Mouse (Mus musculus) heart, postnatal 0 days (tissue): Measurements from ENCODE around the gene Vac14. TPM values are rescaled to one million over a fixed set of nuclear protein-coding genes. Genes with fewer than 3 reads are reported as not detected.

Source experiments
- ATAC-seq: fragments of 200-750 bp; cut with Nextera tagmentation; 2 replicates; pipeline ENCODE4 v1.8.0; 2017; ENCODE audit warnings: low read depth, moderate number of reproducible peaks, moderate library complexity; ENCODE audit not compliant: insufficient read depth
- DNase-seq: peaks from one replicate; pipeline ENCODE4 v3.0.0-alpha.2; 2016; ENCODE audit warnings: low spot score
- H3K27ac ChIP-seq: fragments of 300-500 bp; sonication (generic); 2 replicates; pipeline ENCODE4 v1.5.1; 2014; ENCODE audit warnings: low read depth, mild to moderate bottlenecking
- H3K27me3 ChIP-seq: fragments of 300-500 bp; sonication (generic); 2 replicates; pipeline ENCODE4 v1.6.1; 2014; ENCODE audit warnings: low read length, mixed read lengths; ENCODE audit not compliant: control insufficient read depth, insufficient read depth
- H3K36me3 ChIP-seq: fragments of 300-500 bp; sonication (generic); replicated peaks from 2 replicates; pipeline ENCODE4 v1.6.1; 2014; ENCODE audit warnings: low read length, mixed read lengths; ENCODE audit not compliant: control insufficient read depth, insufficient read depth
- H3K4me1 ChIP-seq: fragments of 300-500 bp; sonication (generic); 2 replicates; pipeline ENCODE4 v1.6.1; 2014; ENCODE audit warnings: antibody characterized with exemption; ENCODE audit not compliant: control insufficient read depth, insufficient read depth
- H3K4me2 ChIP-seq: fragments of 300-500 bp; sonication (generic); 2 replicates; pipeline ENCODE4 v1.6.1; 2014; ENCODE audit warnings: low read depth, mild to moderate bottlenecking, low read length, moderate library complexity
- H3K4me3 ChIP-seq: fragments of 300-500 bp; sonication (generic); 2 replicates; pipeline ENCODE4 v1.5.1; 2014; ENCODE audit warnings: low read depth, low read length
- H3K9ac ChIP-seq: fragments of 300-500 bp; sonication (generic); replicated peaks from 2 replicates; pipeline ENCODE4 v1.6.1; 2014; ENCODE audit warnings: low read depth, low read length, mixed read lengths
- H3K9me3 ChIP-seq: fragments of 300-500 bp; sonication (generic); replicated peaks from 2 replicates; pipeline ENCODE4 v1.6.1; 2016; ENCODE audit warnings: low read length; ENCODE audit not compliant: control insufficient read depth
- CTCF ChIP-seq: IDR thresholded peaks from 2 replicates; pipeline ENCODE4 v1.5.1; 2016; ENCODE audit warnings: antibody characterized with exemption, control low read depth, low read depth
- EP300 ChIP-seq: IDR thresholded peaks from 2 replicates; pipeline ENCODE4 v1.6.1; 2016; ENCODE audit warnings: antibody characterized with exemption, low read depth
- WGBS: fragments of 180-500 bp; shearing (Covaris S2); extraction: QIAGEN DNeasy Blood & Tissue Kit; methylation state at CpG from one replicate; pipeline ENCODE4 v1.1.7; 2014; 5-methylcytosine and 5-hydroxymethylcytosine counted together
- polyA plus RNA-seq: library from polyadenylated mRNA; unstranded; fragments of >200 nt; fragmentation: Nextera tagmentation; extraction: Ambion mirVana; gene quantifications from 2 replicates; pipeline ENCODE4 v1.2.1, GENCODE M21; 2015
- total RNA-seq: library from RNA; depleted of rRNA; stranded (reverse); fragments of >200 nt; gene quantifications from 2 replicates; pipeline ENCODE4 v1.2.3, GENCODE M21; 2014; ENCODE audit warnings: low replicate concordance

Gene Vac14
- total and polyA plus RNA-seq, 2 experiments from 2014 or later = 10.3 to 13.6 TPM

DNA sequence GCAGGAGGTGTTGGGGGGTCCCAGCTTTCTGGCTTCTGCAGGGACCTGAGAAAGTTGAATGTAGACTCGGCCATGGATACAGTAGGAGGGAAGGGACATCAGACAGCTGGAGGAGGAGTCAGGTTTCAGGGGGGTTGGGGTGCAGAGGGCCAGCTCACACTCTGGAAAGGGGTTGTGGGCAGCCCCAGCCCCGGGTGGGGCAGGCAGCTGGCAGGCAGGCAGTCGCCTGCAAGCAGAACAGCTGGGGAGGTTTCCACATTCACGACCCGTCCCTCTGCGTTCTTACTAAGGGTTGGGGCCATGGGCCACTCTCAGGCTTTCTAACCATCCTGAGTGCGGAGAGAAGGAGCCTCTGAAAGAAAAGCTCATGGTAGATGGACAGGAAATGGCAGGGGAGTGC is 98.7 kb downstream of the Vac14 start:
- Histone ChIP-seq H3K4me3 (no peak overlapping the region), H3K9ac (no peak overlapping the region), H3K27ac (no peak overlapping the region), H3K4me1 (peaks cover 61% of the 10 kb centered on the region), H3K9me3 (no peaks in the 10 kb centered on the region), H3K27me3 (no peaks in the 10 kb centered on the region), H3K36me3 (no peaks in the 10 kb centered on the region), H3K4me2 (no peak overlapping the region)
- 79% methylated on average over 7 of the region's 7 CpGs for WGBS
- TF ChIP-seq EP300 = no peak
- no peak for ATAC-seq
- no peak for DNase-seq

DNA sequence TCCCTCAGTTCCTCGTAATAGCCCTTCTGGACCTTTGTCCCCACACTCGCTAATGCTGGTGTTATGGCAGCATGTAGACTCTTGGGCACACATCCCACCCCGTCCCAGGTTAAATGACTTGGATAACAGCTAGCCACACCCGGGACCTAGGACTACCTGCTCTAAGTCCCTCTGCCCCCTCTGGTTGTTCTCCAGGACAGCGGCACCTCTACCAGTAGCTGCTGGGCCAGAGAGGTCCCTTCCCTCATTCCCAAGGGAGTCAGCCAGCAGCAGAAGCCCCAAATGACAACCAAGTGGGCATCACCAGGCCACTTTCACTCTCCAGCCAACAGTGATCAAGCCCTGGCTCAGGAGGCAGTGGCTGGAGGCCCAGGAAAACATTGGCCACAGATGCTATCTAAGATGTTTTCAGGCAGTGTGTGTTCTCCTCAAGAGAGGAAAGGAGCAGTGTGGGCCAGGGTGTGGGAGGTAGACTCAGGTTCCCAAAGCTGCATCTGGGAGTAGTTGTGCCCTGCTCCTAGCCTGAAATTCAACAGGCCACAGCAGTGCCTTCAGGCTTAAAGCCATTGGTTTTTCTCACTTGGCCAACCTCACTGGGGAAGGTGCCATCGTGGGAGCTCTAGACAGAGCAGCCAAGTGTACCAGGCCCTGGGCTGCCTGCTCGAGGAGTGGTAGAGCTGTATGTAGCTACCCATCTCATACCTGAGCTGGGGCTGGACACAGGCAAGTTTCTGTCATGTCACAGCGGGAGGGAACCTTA is 100.0 kb downstream of the Vac14 start:
- peaks cover 48% of the 10 kb centered on the region for H3K4me1 ChIP-seq
- H3K4me2 ChIP-seq = no peak overlapping the region
- WGBS = 92% methylated on average over 8 of the region's 8 CpGs
- no peak for TF ChIP-seq EP300
- no peak for TF ChIP-seq CTCF
- no peak for ATAC-seq
- H3K9me3 ChIP-seq = no peaks in the 10 kb centered on the region
- no peak overlapping the region for H3K4me3 ChIP-seq
- no peak for DNase-seq
- H3K36me3 ChIP-seq = no peaks in the 10 kb centered on the region
- peak overlapping the region; percentile 43 for H3K27ac ChIP-seq
- H3K27me3 ChIP-seq = no peaks in the 10 kb centered on the region
- no peak overlapping the region for H3K9ac ChIP-seq

DNA sequence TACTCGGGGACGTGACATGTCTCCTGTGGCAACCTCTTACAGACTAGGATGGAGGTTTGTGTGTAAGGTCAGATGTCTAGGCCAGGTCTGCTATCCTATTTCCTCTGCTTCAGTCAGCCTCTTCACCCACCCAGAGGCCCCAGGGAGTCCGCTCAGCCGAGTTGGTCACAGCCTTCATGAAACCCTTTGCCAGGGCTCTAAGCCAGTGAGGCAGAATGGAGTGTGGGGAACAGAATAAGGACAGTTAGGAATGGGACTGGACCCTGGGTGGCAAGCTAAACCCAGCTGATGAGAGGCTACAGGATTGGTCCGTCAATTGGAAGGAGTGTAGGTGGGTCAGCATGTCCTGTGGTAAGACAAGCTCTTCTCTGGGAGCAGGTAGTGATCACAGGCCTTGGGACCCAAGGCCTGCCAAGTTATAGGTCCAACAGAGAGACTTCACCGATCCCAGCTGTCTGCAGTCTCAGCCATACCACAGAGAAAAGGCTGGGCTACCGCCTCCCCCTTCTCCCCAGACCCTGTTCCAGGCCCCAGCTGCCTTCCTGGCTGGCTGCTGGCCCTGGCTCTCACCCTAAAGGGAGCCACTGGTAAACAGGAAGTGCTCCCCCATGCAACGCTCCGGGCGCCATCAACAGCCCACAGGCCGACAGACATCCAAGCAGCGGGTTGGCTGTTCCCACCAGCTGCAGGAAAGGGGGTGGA is 100.7 kb downstream of the Vac14 start:
- TF ChIP-seq CTCF (no peak), EP300 (peak; percentile 63; the same call in 1 of the 2 replicates)

DNA sequence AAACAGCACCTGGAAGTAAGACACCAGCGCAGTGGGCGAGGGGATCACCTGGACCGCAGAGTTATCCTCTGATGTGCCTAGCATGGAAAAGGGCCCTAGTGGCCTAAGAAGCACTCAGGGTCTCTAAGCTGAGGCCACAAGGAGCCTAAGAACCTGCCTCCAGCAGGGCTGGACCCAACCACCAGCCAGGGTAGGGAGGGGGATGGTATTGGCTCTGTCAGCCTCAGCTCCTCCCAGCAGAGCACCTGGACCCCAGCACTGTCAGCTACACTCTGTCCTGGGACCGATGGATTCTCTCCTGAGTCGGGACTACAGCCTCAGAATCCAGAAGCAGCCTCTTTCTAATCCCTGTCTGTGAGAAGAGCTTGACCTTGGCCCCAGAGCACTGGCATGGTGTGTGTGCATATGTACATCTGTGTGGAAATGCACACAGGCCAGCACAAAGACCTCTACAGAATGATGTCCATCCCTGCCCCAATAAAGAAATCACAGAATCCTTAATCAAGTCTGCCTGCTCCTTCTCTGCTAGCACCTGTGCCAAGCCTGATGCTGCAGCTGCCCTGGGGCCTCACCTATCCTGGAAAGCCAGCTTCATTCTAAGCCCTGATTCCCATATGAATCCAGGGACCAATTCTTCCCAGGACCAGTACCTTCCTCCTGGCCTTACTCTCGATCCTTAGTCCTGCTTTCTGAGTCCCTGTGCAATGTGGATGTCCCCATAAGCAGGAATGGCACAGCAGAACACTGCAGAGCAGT is 101.7 kb downstream of the Vac14 start:
- no peaks in the 10 kb centered on the region for H3K36me3 ChIP-seq
- no peaks in the 10 kb centered on the region for H3K27me3 ChIP-seq
- TF ChIP-seq CTCF (no peak), EP300 (no peak)
- no peaks in the 10 kb centered on the region for H3K9me3 ChIP-seq
- WGBS = 74% methylated on average over 6 of the region's 6 CpGs
- H3K9ac ChIP-seq = no peak overlapping the region
- no peak overlapping the region for H3K4me3 ChIP-seq
- peak overlapping the region; percentile 89 for H3K27ac ChIP-seq
- H3K4me2 ChIP-seq = no peak overlapping the region
- ATAC-seq = no peak
- DNase-seq = no peak
- peaks cover 37% of the 10 kb centered on the region for H3K4me1 ChIP-seq

More for the DNA sequence above, 100.7 kb downstream of the Vac14 start:
- H3K4me3 ChIP-seq = no peak overlapping the region
- H3K9ac ChIP-seq = no peak overlapping the region
- peak; percentile 30 for DNase-seq
- H3K9me3 ChIP-seq = no peaks in the 10 kb centered on the region
- H3K27ac ChIP-seq = peak overlapping the region; percentile 47
- no peak overlapping the region for H3K4me2 ChIP-seq
- WGBS = 55% methylated on average over 12 of the region's 12 CpGs
- no peaks in the 10 kb centered on the region for H3K27me3 ChIP-seq
- H3K36me3 ChIP-seq = no peaks in the 10 kb centered on the region
- peaks cover 46% of the 10 kb centered on the region for H3K4me1 ChIP-seq
- ATAC-seq = no peak; the same call in 1 of the 2 replicates
